Mouse (Mus musculus) lung, embryonic 14.5 days (tissue): ENCODE data around the gene Kcng3. TPM values are rescaled to one million over a fixed set of nuclear protein-coding genes. Genes with fewer than 3 reads are reported as not detected.

Experiments used
- ATAC-seq: fragments of 200-750 bp; cut with Nextera tagmentation; 2 replicates; pipeline ENCODE4 v1.8.0; 2017; ENCODE audit warnings: mild to moderate bottlenecking, moderate TSS enrichment, moderate library complexity; ENCODE audit not compliant: insufficient read depth
- DNase-seq: peaks from one replicate; pipeline ENCODE4 v3.0.0-alpha.2; 2015
- H3K27ac ChIP-seq: fragments of 300-500 bp; sonication (generic); 2 replicates; pipeline ENCODE4 v1.5.1; 2014; ENCODE audit warnings: low read depth, mild to moderate bottlenecking, moderate library complexity
- H3K27me3 ChIP-seq: fragments of 300-500 bp; sonication (generic); 2 replicates; pipeline ENCODE4 v1.6.1; 2014; ENCODE audit warnings: low read length, control low read depth; ENCODE audit not compliant: insufficient read depth
- H3K36me3 ChIP-seq: fragments of 300-500 bp; sonication (generic); 2 replicates; pipeline ENCODE4 v1.6.1; 2014; ENCODE audit warnings: control low read depth; ENCODE audit not compliant: insufficient read depth
- H3K4me1 ChIP-seq: fragments of 300-500 bp; sonication (generic); 2 replicates; pipeline ENCODE4 v1.6.1; 2014; ENCODE audit warnings: antibody characterized with exemption, control low read depth; ENCODE audit not compliant: insufficient read depth
- H3K4me2 ChIP-seq: fragments of 300-500 bp; sonication (generic); 2 replicates; pipeline ENCODE4 v1.6.1; 2014; ENCODE audit warnings: mild to moderate bottlenecking
- H3K4me3 ChIP-seq: fragments of 300-500 bp; sonication (generic); 2 replicates; pipeline ENCODE4 v1.5.1; 2014; ENCODE audit warnings: low read depth, low read length
- H3K9ac ChIP-seq: fragments of 300-500 bp; sonication (generic); 2 replicates; pipeline ENCODE4 v1.6.1; 2014
- H3K9me3 ChIP-seq: fragments of 300-500 bp; sonication (generic); 2 replicates; pipeline ENCODE4 v1.6.1; 2016; ENCODE audit warnings: low read depth, low read length, control low read depth
- CTCF ChIP-seq: IDR thresholded peaks from 2 replicates; pipeline ENCODE4 v1.5.1; 2016; ENCODE audit warnings: antibody characterized with exemption, low read depth
- WGBS: fragments of 180-500 bp; shearing (Covaris S2); extraction: QIAGEN DNeasy Blood & Tissue Kit; methylation state at CpG from one replicate; pipeline ENCODE4 v1.1.7; 2014; 5-methylcytosine and 5-hydroxymethylcytosine counted together
- polyA plus RNA-seq: library from polyadenylated mRNA; unstranded; fragments of >200 nt; fragmentation: Nextera tagmentation; extraction: Ambion mirVana; gene quantifications from 2 replicates; pipeline ENCODE4 v1.2.1, GENCODE M21; 2014

The Kcng3 gene
- polyA plus RNA-seq, result not detected in 2 replicates

GRCm38 (mm10) chr17:83631783-83632652 lies at the start of gene Kcng3:
TSS of gene Kcng3 (minus strand) at chr17:83631895.
- peak; percentile 51 for DNase-seq
- peak within 1 kb of the TSS; percentile 95 for H3K4me2 ChIP-seq
- no peak within 1 kb of the TSS for H3K27ac ChIP-seq
- H3K9me3 ChIP-seq, result no peaks in the 10 kb centered on the region
- H3K4me3 ChIP-seq, result peak within 1 kb of the TSS; percentile 54
- peak within 1 kb of the TSS; percentile 40 for H3K9ac ChIP-seq
- TF ChIP-seq CTCF, result no peak
- peak; percentile 65 for ATAC-seq
- under 1% methylated on average over 74 of the region's 86 CpGs for WGBS
- H3K4me1 ChIP-seq, result 0 out of 2 replicates have a peak, but pooled peaks cover 3% of the 10 kb centered on the region
- H3K27me3 ChIP-seq, result peaks cover 58% of the 10 kb centered on the region
- no peaks in the 10 kb centered on the region for H3K36me3 ChIP-seq

- Histone ChIP-seq H3K4me1 (no peaks in the 10 kb centered on the region), H3K27ac (no peak overlapping the region), H3K4me3 (no peak overlapping the region), H3K9me3 (no peaks in the 10 kb centered on the region), H3K36me3 (no peaks in the 10 kb centered on the region), H3K9ac (no peak overlapping the region), H3K27me3 (no peaks in the 10 kb centered on the region), H3K4me2 (no peak overlapping the region)
- DNase-seq, result no peak
- WGBS, result 84% methylated on average over 1 of the region's 1 CpGs
- no peak for TF ChIP-seq CTCF
- ATAC-seq, result no peak
Measured at GRCm38 (mm10) chr17:83677370-83677769, 45.7 kb upstream of the Kcng3 start.

GRCm38 (mm10) chr17:83672685-83673084 lies 41.0 kb upstream of the Kcng3 start:
- WGBS, result 70% methylated on average over 4 of the region's 4 CpGs
- TF ChIP-seq CTCF, result no peak

GRCm38 (mm10) chr17:83667934-83668690 lies 36.4 kb upstream of the Kcng3 start:
- Histone ChIP-seq H3K36me3 (no peaks in the 10 kb centered on the region), H3K9ac (no peak overlapping the region), H3K9me3 (no peaks in the 10 kb centered on the region), H3K4me3 (no peak overlapping the region), H3K4me1 (no peaks in the 10 kb centered on the region), H3K27ac (no peak overlapping the region), H3K27me3 (no peaks in the 10 kb centered on the region), H3K4me2 (no peak overlapping the region)
- ATAC-seq (no peak), DNase-seq (no peak)
- 68% methylated on average over 3 of the region's 3 CpGs for WGBS
- no peak for TF ChIP-seq CTCF

More at GRCm38 (mm10) chr17:83672685-83673084, 41.0 kb upstream of the Kcng3 start:
- ATAC-seq (no peak), DNase-seq (no peak)
- no peak overlapping the region for H3K4me3 ChIP-seq
- H3K4me1 ChIP-seq, result no peaks in the 10 kb centered on the region
- no peak overlapping the region for H3K4me2 ChIP-seq
- no peaks in the 10 kb centered on the region for H3K36me3 ChIP-seq
- no peaks in the 10 kb centered on the region for H3K27me3 ChIP-seq
- H3K9me3 ChIP-seq, result no peaks in the 10 kb centered on the region
- H3K27ac ChIP-seq, result no peak overlapping the region
- no peak overlapping the region for H3K9ac ChIP-seq

GRCm38 (mm10) chr17:83666597-83667287 lies 35.0 kb upstream of the Kcng3 start:
- Histone ChIP-seq H3K9ac (no peak overlapping the region), H3K27ac (no peak overlapping the region), H3K36me3 (no peaks in the 10 kb centered on the region), H3K27me3 (no peaks in the 10 kb centered on the region), H3K9me3 (no peaks in the 10 kb centered on the region), H3K4me3 (no peak overlapping the region), H3K4me1 (no peaks in the 10 kb centered on the region), H3K4me2 (0 out of 2 replicates have a peak overlapping the region, but pooled peaks have one; percentile 3)
- DNase-seq, result peak; percentile 46
- WGBS, result 60% methylated on average over 13 of the region's 13 CpGs
- no peak for TF ChIP-seq CTCF
- ATAC-seq, result peak; percentile 41; the same call in 1 of the 2 replicates

- Histone ChIP-seq H3K9ac (no peak overlapping the region), H3K9me3 (no peaks in the 10 kb centered on the region), H3K4me2 (no peak overlapping the region), H3K27me3 (no peaks in the 10 kb centered on the region), H3K36me3 (no peaks in the 10 kb centered on the region), H3K4me3 (no peak overlapping the region), H3K4me1 (no peaks in the 10 kb centered on the region), H3K27ac (no peak overlapping the region)
- 50% methylated on average over 8 of the region's 8 CpGs for WGBS
- no peak for TF ChIP-seq CTCF
- no peak for ATAC-seq
- DNase-seq, result no peak
Measured at GRCm38 (mm10) chr17:83664761-83665160, 33.1 kb upstream of the Kcng3 start.

- Histone ChIP-seq H3K4me2 (no peak overlapping the region), H3K9me3 (no peaks in the 10 kb centered on the region), H3K36me3 (no peaks in the 10 kb centered on the region), H3K9ac (no peak overlapping the region), H3K4me3 (no peak overlapping the region), H3K27ac (no peak overlapping the region), H3K27me3 (no peaks in the 10 kb centered on the region), H3K4me1 (no peaks in the 10 kb centered on the region)
- TF ChIP-seq CTCF, result no peak
- ATAC-seq (no peak), DNase-seq (no peak)
- WGBS, result 44% methylated on average over 1 of the region's 1 CpGs
Measured at GRCm38 (mm10) chr17:83658943-83659342, 27.2 kb upstream of the Kcng3 start.
